Mouse (Mus musculus) midbrain, embryonic 13.5 days (tissue): Measurements from ENCODE around the gene Mrgpra3. TPM values are rescaled to one million over a fixed set of nuclear protein-coding genes. Genes with fewer than 3 reads are reported as not detected.

Experiments used
- ATAC-seq: fragments of 200-750 bp; cut with Nextera tagmentation; 2 replicates; pipeline ENCODE4 v1.8.0; 2017; ENCODE audit warnings: mild to moderate bottlenecking, moderate TSS enrichment, moderate library complexity
- H3K27ac ChIP-seq: fragments of 300-500 bp; sonication (generic); 2 replicates; pipeline ENCODE4 v1.5.1; 2015; ENCODE audit warnings: inconsistent platforms, mild to moderate bottlenecking, moderate library complexity
- H3K27me3 ChIP-seq: fragments of 300-500 bp; sonication (generic); 2 replicates; pipeline ENCODE4 v1.6.1; 2015; ENCODE audit warnings: mild to moderate bottlenecking, inconsistent platforms
- H3K36me3 ChIP-seq: fragments of 300-500 bp; sonication (generic); 2 replicates; pipeline ENCODE4 v1.6.1; 2015; ENCODE audit warnings: mild to moderate bottlenecking, inconsistent platforms
- H3K4me1 ChIP-seq: fragments of 300-500 bp; sonication (generic); replicated peaks from 2 replicates; pipeline ENCODE4 v1.6.1; 2015; ENCODE audit warnings: inconsistent platforms
- H3K4me2 ChIP-seq: fragments of 300-500 bp; sonication (generic); replicated peaks from 2 replicates; pipeline ENCODE4 v1.6.1; 2015; ENCODE audit warnings: moderate library complexity, mild to moderate bottlenecking, inconsistent platforms
- H3K4me3 ChIP-seq: fragments of 300-500 bp; sonication (generic); replicated peaks from 2 replicates; pipeline ENCODE4 v1.5.1; 2015; ENCODE audit warnings: mild to moderate bottlenecking, inconsistent platforms
- H3K9ac ChIP-seq: fragments of 300-500 bp; sonication (generic); replicated peaks from 2 replicates; pipeline ENCODE4 v1.6.1; 2015; ENCODE audit warnings: mild to moderate bottlenecking, inconsistent platforms
- H3K9me3 ChIP-seq: fragments of 300-500 bp; sonication (generic); 2 replicates; pipeline ENCODE4 v1.6.1; 2016; ENCODE audit warnings: mild to moderate bottlenecking, inconsistent platforms
- WGBS: fragments of 180-500 bp; shearing (Covaris S2); methylation state at CpG from one replicate; pipeline ENCODE4 v1.1.7; 2015; 5-methylcytosine and 5-hydroxymethylcytosine counted together
- polyA plus RNA-seq: library from polyadenylated mRNA; unstranded; fragments of >200 nt; fragmentation: Nextera tagmentation; extraction: Ambion mirVana; gene quantifications from 2 replicates; pipeline ENCODE4 v1.2.1, GENCODE M21; 2015

Gene Mrgpra3
- not detected in 2 replicates for polyA plus RNA-seq

GRCm38 (mm10) chr7:47601272-47601671, at the start of gene Mrgpra3:
Gene Mrgpra3, minus strand, starts transcription at chr7:47601372.
- H3K9ac ChIP-seq = no peak within 1 kb of the TSS

More at GRCm38 (mm10) chr7:47601272-47601671, at the start of gene Mrgpra3:
- WGBS = 64% methylated on average over 2 of the region's 2 CpGs
- no peak for ATAC-seq
- H3K27ac ChIP-seq = no peak within 1 kb of the TSS
- no peaks in the 10 kb centered on the region for H3K27me3 ChIP-seq
- H3K4me2 ChIP-seq = no peak within 1 kb of the TSS
- no peaks in the 10 kb centered on the region for H3K36me3 ChIP-seq
- H3K4me1 ChIP-seq = no peaks in the 10 kb centered on the region
- H3K4me3 ChIP-seq = no peak within 1 kb of the TSS
- H3K9me3 ChIP-seq = peaks cover 42% of the 10 kb centered on the region

Other genes starting within 250 kb of the Mrgpra3 start
- not detected in 2 replicates for gene Mrgpra1, start 247.1 kb downstream of the Mrgpra3 start, polyA plus RNA-seq
- gene Mrgpra2a, start 149.2 kb downstream of the Mrgpra3 start, polyA plus RNA-seq = not detected in 2 replicates
- not detected in 2 replicates for gene Mrgpra2b, start 72.5 kb downstream of the Mrgpra3 start, polyA plus RNA-seq